Mouse (Mus musculus) midbrain, embryonic 12.5 days (tissue): ENCODE measurements around the gene Ptprcap. TPM values are rescaled to one million over a fixed set of nuclear protein-coding genes. Genes with fewer than 3 reads are reported as not detected.

Experiments
- ATAC-seq: fragments of 200-750 bp; cut with Nextera tagmentation; 2 replicates; pipeline ENCODE4 v1.8.0; 2017; ENCODE audit warnings: low read depth, moderate TSS enrichment, moderate library complexity; ENCODE audit not compliant: low FRiP score
- H3K27ac ChIP-seq: fragments of 300-500 bp; sonication (generic); replicated peaks from 2 replicates; pipeline ENCODE4 v1.5.1; 2016; ENCODE audit warnings: mild to moderate bottlenecking
- H3K27me3 ChIP-seq: fragments of 300-500 bp; sonication (generic); 2 replicates; pipeline ENCODE4 v1.6.1; 2016; ENCODE audit warnings: mild to moderate bottlenecking
- H3K36me3 ChIP-seq: fragments of 300-500 bp; sonication (generic); 2 replicates; pipeline ENCODE4 v1.6.1; 2016
- H3K4me1 ChIP-seq: fragments of 300-500 bp; sonication (generic); 2 replicates; pipeline ENCODE4 v1.6.1; 2016
- H3K4me2 ChIP-seq: fragments of 300-500 bp; sonication (generic); replicated peaks from 2 replicates; pipeline ENCODE4 v1.6.1; 2016; ENCODE audit warnings: mild to moderate bottlenecking, moderate library complexity
- H3K4me3 ChIP-seq: fragments of 300-500 bp; sonication (generic); 2 replicates; pipeline ENCODE4 v1.5.1; 2016; ENCODE audit warnings: mild to moderate bottlenecking
- H3K9ac ChIP-seq: fragments of 300-500 bp; sonication (generic); replicated peaks from 2 replicates; pipeline ENCODE4 v1.6.1; 2016; ENCODE audit warnings: mild to moderate bottlenecking, moderate library complexity
- H3K9me3 ChIP-seq: fragments of 300-500 bp; sonication (generic); 2 replicates; pipeline ENCODE4 v1.6.1; 2016; ENCODE audit warnings: mild to moderate bottlenecking
- WGBS: fragments of 180-500 bp; shearing (Covaris S2); methylation state at CpG from one replicate; pipeline ENCODE4 v1.1.7; 2016; 5-methylcytosine and 5-hydroxymethylcytosine counted together
- polyA plus RNA-seq: library from polyadenylated mRNA; unstranded; fragments of >200 nt; fragmentation: Nextera tagmentation; extraction: Ambion mirVana; gene quantifications from 2 replicates; pipeline ENCODE4 v1.2.1, GENCODE M21; 2016

The Ptprcap gene
- 0.42 and 0.71 TPM in 2 replicates for polyA plus RNA-seq

DNA sequence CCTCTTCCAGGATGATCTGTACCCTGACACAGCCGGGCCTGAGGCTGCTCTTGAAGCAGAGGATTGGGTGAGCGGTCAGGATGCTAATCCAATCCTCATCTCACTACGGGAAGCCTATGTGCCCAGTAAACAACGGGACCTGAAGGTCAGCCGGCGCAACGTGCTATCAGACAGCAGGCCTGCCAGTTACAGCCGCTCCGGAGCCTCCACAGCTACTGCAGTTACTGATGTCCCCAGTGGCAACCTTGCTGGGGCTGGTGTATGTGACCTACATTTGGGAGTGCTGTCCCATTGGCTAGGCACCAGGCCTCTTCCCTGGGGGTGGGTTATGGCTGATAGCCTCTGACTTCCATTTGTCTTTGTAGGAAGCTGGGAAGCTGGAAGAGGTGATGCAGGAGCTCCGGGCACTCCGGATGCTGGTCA, at the start of gene Ptprcap:
TSS of gene Ptprcap (plus strand) at position 373 of the 423 bp plus-strand sequence.
- H3K36me3 ChIP-seq, result peaks cover 54% of the 10 kb centered on the region
- no peak for ATAC-seq
- H3K9me3 ChIP-seq, result no peaks in the 10 kb centered on the region
- H3K4me3 ChIP-seq, result no peak within 1 kb of the TSS
- H3K9ac ChIP-seq, result no peak within 1 kb of the TSS
- H3K27me3 ChIP-seq, result no peaks in the 10 kb centered on the region
- 68% methylated on average over 11 of the region's 11 CpGs for WGBS
- 0 out of 2 replicates have a peak within 1 kb of the TSS, but pooled peaks have one; percentile 22 for H3K27ac ChIP-seq
- H3K4me1 ChIP-seq, result peaks cover 14% of the 10 kb centered on the region
- no peak within 1 kb of the TSS for H3K4me2 ChIP-seq

DNA sequence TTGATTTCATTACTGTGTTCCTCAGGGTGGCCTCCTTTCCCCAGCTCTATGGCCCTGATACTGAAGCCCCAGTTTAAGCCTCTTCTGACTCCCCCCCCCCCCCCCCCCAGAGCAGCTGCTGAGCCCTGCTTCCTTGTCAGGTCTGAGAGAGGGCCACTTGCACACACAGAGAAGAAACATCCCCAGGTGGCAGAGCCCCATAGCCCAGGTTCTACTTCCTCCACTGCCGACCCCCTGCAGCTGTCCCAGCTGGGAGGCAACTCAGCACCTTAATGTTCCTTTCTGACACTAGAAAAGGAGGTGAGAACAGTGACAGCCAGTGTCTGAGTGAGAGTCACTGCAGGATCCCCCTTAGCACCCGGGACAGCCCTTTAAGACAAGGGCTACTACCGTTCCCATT, 49.6 kb upstream of the Ptprcap start:
- no peak for ATAC-seq

DNA sequence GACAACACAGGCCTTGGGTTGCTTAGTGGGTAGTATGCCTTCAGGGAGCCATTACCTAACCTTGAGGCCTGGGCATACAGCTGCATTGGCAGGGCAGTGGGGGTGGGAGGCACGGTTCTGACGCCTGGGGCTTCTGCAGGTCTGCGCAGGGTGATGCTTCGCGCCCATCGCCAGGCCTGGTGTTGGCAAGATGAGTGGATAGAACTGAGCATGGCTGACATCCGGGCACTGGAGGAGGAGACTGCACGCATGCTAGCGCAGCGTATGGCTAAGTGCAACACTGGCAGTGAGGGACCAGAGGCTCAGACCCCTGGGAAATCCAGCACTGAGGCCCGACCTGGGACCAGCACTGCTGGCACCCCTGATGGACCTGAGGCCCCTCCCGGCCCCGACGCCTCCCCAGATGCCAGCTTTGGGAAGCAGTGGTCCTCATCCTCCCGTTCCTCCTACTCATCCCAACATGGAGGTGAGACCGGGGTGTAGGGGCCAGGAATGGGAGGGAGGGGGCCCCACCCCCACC, 48.7 kb upstream of the Ptprcap start:
- Histone ChIP-seq H3K4me3 (no peak overlapping the region), H3K9me3 (no peaks in the 10 kb centered on the region), H3K4me2 (no peak overlapping the region), H3K27ac (no peak overlapping the region), H3K4me1 (peaks cover 22% of the 10 kb centered on the region), H3K9ac (no peak overlapping the region), H3K36me3 (peaks cover 13% of the 10 kb centered on the region; the same call in 1 of the 2 replicates), H3K27me3 (peaks cover 41% of the 10 kb centered on the region)
- WGBS, result 90% methylated on average over 16 of the region's 16 CpGs
- no peak for ATAC-seq

More for the DNA sequence above, 49.6 kb upstream of the Ptprcap start:
- Histone ChIP-seq H3K9me3 (no peaks in the 10 kb centered on the region), H3K27ac (no peak overlapping the region), H3K4me2 (no peak overlapping the region), H3K9ac (no peak overlapping the region), H3K4me1 (peaks cover 32% of the 10 kb centered on the region), H3K4me3 (no peak overlapping the region), H3K27me3 (peaks cover 46% of the 10 kb centered on the region), H3K36me3 (peaks cover 13% of the 10 kb centered on the region; the same call in 1 of the 2 replicates)
- 81% methylated on average over 3 of the region's 3 CpGs for WGBS

DNA sequence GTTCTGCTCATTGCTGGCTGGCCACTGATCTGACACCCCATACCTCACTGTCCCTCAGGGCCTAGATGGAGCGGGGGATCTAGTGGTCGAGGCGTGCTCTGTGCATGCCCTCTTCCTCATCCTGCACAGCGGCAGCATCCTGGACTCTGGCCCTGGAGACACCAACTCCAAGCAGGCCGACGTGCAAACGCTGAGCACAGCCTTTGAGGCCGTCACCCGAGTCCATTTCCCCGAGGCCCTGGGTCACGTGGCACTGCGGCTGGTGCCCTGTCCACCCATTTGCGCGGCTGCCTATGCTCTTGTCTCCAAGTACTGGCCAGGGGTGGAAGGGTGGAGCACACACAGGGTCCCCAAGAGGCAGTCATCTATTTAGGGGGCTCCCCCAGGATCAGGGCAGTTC, 46.8 kb upstream of the Ptprcap start:
- ATAC-seq, result no peak
- Histone ChIP-seq H3K4me1 (peaks cover 3% of the 10 kb centered on the region; the same call in 1 of the 2 replicates), H3K4me2 (no peak overlapping the region), H3K4me3 (no peak overlapping the region), H3K36me3 (peaks cover 16% of the 10 kb centered on the region; the same call in 1 of the 2 replicates), H3K27ac (no peak overlapping the region), H3K27me3 (peaks cover 21% of the 10 kb centered on the region), H3K9me3 (no peaks in the 10 kb centered on the region), H3K9ac (no peak overlapping the region)
- WGBS, result 92% methylated on average over 14 of the region's 14 CpGs

DNA sequence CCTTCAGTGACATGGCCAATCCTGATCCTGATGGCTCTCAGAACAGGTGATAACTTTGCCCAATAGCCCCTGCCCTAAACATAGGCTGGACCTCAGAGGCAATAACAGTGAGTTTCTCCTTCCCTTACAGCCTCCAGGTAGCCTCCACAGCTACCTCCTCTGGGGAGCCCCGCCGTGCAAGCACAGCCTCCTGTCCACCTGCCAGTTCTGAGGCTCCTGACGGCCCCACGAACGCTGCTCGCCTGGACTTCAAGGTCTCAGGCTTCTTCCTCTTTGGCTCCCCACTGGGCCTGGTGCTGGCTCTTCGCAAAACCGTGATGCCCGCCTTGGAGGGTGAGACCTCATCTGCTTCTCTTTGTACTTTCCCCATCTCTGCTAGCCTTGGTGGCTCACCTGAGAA, 44.9 kb upstream of the Ptprcap start:
- H3K27ac ChIP-seq, result no peak overlapping the region
- no peak overlapping the region for H3K4me2 ChIP-seq
- WGBS, result 85% methylated on average over 9 of the region's 9 CpGs
- peaks cover 3% of the 10 kb centered on the region; the same call in 1 of the 2 replicates for H3K27me3 ChIP-seq
- H3K9ac ChIP-seq, result no peak overlapping the region
- H3K9me3 ChIP-seq, result no peaks in the 10 kb centered on the region
- ATAC-seq, result no peak
- peaks cover 34% of the 10 kb centered on the region for H3K36me3 ChIP-seq
- no peaks in the 10 kb centered on the region for H3K4me1 ChIP-seq
- H3K4me3 ChIP-seq, result no peak overlapping the region

DNA sequence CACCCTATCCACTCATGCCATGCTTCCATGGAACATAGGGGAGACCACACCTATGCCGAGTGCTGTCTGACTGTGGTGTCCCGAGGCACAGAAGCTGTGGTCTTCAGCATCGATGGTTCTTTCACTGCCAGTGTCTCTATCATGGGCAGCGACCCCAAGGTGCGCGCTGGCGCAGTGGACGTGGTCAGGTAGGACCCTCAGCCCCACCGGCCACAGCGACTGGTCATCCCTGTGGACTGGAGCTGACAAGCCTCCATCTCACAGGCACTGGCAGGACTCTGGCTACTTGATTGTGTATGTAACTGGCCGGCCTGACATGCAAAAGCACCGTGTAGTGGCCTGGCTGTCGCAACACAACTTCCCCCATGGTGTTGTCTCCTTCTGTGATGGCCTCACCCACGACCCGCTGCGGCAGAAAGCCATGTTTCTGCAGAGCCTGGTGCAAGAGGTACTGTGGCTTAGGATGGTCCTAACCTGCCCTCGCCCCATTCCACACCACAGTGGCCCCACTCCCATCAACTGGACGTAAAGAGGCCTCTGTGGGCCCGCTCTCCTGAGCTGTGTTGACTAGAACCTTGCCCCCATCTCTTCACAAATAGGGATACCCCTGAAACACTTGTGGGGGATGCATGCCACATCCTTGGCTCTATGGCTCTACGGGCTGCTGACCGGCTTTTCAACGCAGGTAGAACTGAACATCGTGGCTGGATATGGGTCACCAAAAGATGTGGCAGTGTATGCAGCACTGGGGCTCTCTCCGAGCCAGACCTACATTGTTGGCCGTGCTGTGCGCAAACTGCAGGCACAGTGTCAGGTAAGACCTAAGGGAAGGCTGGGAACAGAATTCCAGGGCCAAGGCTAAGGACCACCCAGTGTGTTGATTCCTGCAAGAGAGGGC, 41.1 kb upstream of the Ptprcap start:
- Histone ChIP-seq H3K4me2 (no peak overlapping the region), H3K27me3 (no peaks in the 10 kb centered on the region), H3K36me3 (peaks cover 62% of the 10 kb centered on the region), H3K27ac (no peak overlapping the region), H3K4me1 (no peaks in the 10 kb centered on the region), H3K9ac (no peak overlapping the region), H3K9me3 (no peaks in the 10 kb centered on the region), H3K4me3 (no peak overlapping the region)
- WGBS, result 96% methylated on average over 26 of the region's 26 CpGs
- ATAC-seq, result no peak

DNA sequence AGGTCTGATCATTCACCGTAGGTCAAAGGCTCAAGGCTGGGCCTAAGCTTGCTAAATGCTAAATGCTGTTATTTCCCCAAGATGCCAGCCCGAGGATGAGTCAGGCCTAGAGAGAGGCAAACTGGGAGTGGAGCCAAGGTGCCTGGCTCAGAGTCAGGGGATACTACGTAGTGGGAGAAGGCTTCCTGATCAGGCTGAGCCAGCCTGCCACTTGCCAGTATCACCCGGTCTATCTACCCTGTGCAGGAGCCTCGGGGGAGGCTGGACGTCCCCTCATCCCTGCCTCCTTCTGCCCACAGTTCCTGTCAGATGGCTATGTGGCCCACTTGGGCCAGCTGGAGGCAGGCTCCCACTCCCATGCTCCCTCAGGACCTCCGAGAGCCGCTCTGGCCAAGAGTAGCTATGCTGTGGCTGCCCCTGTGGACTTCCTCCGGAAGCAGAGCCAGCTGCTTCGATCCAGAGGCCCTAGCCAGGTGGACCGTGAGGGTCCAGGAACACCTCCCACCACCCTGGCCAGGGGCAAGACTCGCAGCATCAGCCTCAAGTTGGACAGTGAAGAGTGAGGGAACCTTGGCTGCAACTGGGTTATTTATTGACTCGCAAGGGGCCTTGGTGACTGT, 40.1 kb upstream of the Ptprcap start:
- Histone ChIP-seq H3K4me3 (no peak overlapping the region), H3K27ac (no peak overlapping the region), H3K4me2 (no peak overlapping the region), H3K27me3 (no peaks in the 10 kb centered on the region), H3K9ac (no peak overlapping the region), H3K4me1 (no peaks in the 10 kb centered on the region), H3K36me3 (peaks cover 65% of the 10 kb centered on the region), H3K9me3 (no peaks in the 10 kb centered on the region)
- WGBS, result 80% methylated on average over 13 of the region's 13 CpGs
- ATAC-seq, result no peak

DNA sequence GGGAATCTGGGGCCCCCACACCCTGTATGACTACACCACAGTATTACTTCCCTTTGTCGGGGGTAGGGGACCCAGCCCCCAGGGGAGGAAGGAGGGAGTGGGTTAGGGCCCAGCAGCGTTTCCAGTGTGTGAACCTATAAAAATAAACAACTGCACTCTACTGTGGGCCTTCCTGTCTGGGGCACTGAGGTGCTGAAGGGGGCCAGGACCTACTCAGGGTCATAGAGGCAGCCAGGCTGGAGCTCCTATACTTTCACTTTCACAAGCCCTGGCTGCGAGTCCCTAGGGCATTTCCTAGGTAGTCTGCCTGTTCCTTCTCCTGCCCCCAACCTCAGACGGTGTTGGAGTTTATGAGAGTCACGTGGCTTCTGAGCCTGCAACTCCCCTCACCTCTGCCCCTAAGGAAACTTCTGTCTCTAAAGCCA, 39.6 kb upstream of the Ptprcap start:
- 68% methylated on average over 5 of the region's 5 CpGs for WGBS
- no peak for ATAC-seq
- no peaks in the 10 kb centered on the region for H3K9me3 ChIP-seq
- H3K27ac ChIP-seq, result no peak overlapping the region
- no peaks in the 10 kb centered on the region for H3K27me3 ChIP-seq
- peaks cover 62% of the 10 kb centered on the region for H3K36me3 ChIP-seq
- no peak overlapping the region for H3K4me2 ChIP-seq
- no peaks in the 10 kb centered on the region for H3K4me1 ChIP-seq
- H3K9ac ChIP-seq, result no peak overlapping the region
- no peak overlapping the region for H3K4me3 ChIP-seq

DNA sequence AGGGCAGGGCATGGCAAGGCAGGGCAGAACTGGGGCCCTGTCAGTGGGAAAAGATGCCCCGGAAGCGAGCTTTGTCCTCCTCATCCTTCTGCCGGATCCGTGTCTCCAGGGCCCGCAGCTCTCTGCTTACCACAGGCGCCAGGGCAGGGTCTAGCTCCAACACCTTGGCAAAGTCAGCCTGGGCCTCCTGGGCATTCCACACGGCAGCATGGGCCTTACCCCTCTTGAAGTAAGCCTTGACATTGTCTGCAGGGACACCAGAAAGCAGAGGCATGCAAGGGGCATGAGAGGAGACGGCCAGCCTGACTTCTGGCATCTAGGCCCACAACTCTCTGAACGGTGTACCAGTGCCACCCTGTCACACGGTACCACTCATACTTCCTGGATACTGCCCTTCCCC, 38.9 kb upstream of the Ptprcap start:
- H3K9ac ChIP-seq, result no peak overlapping the region
- H3K4me2 ChIP-seq, result no peak overlapping the region
- no peak overlapping the region for H3K4me3 ChIP-seq
- H3K27me3 ChIP-seq, result no peaks in the 10 kb centered on the region
- no peaks in the 10 kb centered on the region for H3K9me3 ChIP-seq
- H3K4me1 ChIP-seq, result no peaks in the 10 kb centered on the region
- peaks cover 62% of the 10 kb centered on the region for H3K36me3 ChIP-seq
- H3K27ac ChIP-seq, result no peak overlapping the region
- ATAC-seq, result no peak
- WGBS, result 92% methylated on average over 10 of the region's 10 CpGs

DNA sequence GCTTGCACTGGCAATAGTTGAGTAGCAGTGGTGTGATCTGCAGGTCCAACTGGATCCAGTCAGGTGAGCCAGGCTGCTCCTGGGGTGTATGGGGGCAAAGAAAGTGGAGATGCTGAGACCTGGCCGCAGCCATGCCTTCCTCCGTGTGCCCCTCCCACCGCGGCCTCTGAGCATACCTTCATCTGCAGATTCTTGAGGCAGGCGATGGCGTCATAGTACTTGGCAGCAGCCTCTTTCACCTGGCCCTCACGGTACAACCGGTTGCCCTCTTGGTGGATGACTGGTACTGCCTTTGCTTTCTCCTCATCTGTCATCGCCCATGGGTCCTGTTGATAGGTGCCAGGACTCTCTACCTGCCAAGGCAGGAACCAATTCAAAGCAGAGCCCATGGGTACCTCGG, 38.3 kb upstream of the Ptprcap start:
- Histone ChIP-seq H3K9me3 (no peaks in the 10 kb centered on the region), H3K36me3 (peaks cover 62% of the 10 kb centered on the region)
- no peak for ATAC-seq

DNA sequence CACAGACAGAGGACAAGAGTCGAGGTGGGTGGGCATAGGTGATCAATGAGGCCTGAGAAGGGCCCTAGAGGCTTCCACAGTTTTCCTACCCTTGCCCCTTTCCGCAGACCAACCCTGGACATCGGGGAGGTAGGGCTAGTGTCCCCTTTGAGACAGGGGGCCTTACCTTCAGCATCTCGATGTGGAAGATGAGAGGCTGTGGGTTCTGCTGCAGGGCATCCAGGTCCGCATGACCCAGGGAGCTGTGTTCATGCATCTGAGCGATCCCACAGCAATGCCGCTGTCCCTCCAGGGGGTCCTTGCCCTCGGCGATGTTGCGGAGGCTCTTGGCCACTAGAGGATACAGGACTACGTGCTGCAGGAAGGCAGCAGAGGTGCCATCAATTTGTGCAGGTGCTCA, 37.6 kb upstream of the Ptprcap start:
- peaks cover 6% of the 10 kb centered on the region for H3K27me3 ChIP-seq
- peaks cover 62% of the 10 kb centered on the region for H3K36me3 ChIP-seq
- H3K9me3 ChIP-seq, result no peaks in the 10 kb centered on the region
- ATAC-seq, result no peak
- WGBS, result 82% methylated on average over 11 of the region's 11 CpGs
- peaks cover 8% of the 10 kb centered on the region for H3K4me1 ChIP-seq
- no peak overlapping the region for H3K4me2 ChIP-seq
- no peak overlapping the region for H3K27ac ChIP-seq
- no peak overlapping the region for H3K9ac ChIP-seq
- H3K4me3 ChIP-seq, result no peak overlapping the region

More for the DNA sequence above, 38.3 kb upstream of the Ptprcap start:
- Histone ChIP-seq H3K9ac (no peak overlapping the region), H3K4me3 (no peak overlapping the region), H3K4me2 (no peak overlapping the region), H3K27me3 (peaks cover 2% of the 10 kb centered on the region), H3K27ac (no peak overlapping the region), H3K4me1 (peaks cover under 1% of the 10 kb centered on the region; the same call in 1 of the 2 replicates)
- 93% methylated on average over 10 of the region's 10 CpGs for WGBS

DNA sequence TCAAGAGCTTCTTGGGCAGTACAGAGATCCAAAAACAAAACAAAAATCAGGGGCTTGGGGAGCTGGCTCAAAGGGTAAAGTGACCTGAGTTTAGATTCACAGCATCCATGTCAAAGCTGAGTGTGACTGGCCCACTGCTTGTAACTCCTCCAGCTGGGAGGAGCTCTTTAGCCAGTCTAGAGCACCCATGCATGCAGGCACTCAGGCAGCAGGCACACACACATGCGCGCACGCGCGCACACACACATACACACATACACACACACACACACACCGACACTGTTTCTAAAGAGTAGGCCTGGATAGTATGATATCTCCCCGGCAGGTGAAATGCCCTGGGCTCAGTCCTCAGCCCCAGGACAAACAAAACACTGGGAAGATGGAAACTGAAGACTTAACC, 36.4 kb upstream of the Ptprcap start:
- no peaks in the 10 kb centered on the region for H3K9me3 ChIP-seq
- H3K9ac ChIP-seq, result no peak overlapping the region
- no peak overlapping the region for H3K27ac ChIP-seq
- no peak overlapping the region for H3K4me2 ChIP-seq
- H3K4me1 ChIP-seq, result peaks cover 10% of the 10 kb centered on the region
- WGBS, result 93% methylated on average over 7 of the region's 7 CpGs
- H3K4me3 ChIP-seq, result no peak overlapping the region
- H3K27me3 ChIP-seq, result peaks cover 6% of the 10 kb centered on the region
- ATAC-seq, result no peak
- H3K36me3 ChIP-seq, result peaks cover 55% of the 10 kb centered on the region
